Comparison of ENCODE assay signal across 8 mouse cellular contexts in the genomic region with DNA sequence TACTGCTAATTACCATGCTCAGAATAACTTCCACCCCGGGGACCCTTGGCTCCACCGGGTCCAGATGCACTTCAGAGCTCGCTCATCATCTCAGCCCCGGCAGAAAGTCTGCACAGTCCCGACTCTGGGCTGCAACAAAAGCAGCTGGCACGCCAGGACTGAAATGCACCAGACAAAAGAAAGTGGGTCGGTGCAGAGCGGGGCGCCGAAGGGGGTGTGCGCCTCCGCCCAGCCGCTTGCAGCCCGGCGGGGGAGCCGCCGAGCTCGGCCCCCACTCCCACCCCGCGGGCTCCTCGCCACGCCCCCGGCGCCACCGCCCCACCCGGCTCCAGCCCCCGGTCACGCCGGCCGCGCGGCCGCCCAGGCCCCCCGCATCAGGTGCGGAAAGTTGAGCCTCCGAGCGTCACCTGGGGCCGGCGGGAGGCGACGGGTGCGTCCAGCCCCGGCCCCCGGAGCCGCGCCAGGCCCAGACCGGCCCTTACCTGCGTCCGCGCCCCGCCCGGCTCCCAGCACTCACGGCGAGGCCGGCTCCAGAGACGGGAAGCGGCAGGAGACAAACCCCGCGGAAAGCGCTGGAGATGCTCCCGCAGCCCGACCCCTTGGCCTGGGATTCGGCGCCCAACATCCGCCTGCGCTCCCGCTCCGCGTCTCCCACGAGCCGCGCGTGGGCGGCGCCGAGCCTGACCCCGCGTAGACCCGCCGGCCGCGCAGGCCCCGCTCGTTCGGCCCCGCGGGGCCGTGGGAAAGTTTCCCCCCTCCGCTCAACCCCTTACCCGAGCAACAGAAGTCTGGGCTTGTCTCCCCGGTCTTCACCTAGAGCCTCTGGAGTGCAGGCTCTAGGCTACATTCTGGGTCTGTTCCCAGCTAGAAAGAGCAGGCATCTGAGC. TPM values are rescaled to one million over a fixed set of nuclear protein-coding genes. Genes with fewer than 3 reads are reported as not detected.
A peak's percentile ranks its signal among the peaks of the same experiment; 100 is the strongest.
DNase-seq lines count a peak whose midpoint lies in the region; ATAC-seq lines count a peak whose summit lies in the region.

No protein-coding gene starts in this region.

- peaks cover 26% of the 10 kb centered on the region for H3K27me3 ChIP-seq in limb, embryonic 10.5 days (ENCODE audit: low read depth, poor library complexity, severe bottlenecking)

- peak; percentile 43 for ATAC-seq in common myeloid progenitor, adult 5-6 weeks (replicated peaks; ENCODE audit: low read depth, poor library complexity, severe bottlenecking)
- ATAC-seq in megakaryocyte-erythroid progenitor cell, adult 5-6 weeks (replicated peaks; ENCODE audit: low FRiP score, low TSS enrichment, poor library complexity, severe bottlenecking): peak; percentile 38

- H3K9me3 ChIP-seq in limb, embryonic 10.5 days (replicated peaks): no peaks in the 10 kb centered on the region

- H3K4me1 ChIP-seq in limb, embryonic 10.5 days: peaks cover 5% of the 10 kb centered on the region; the same call in 1 of the 2 replicates

- WGBS in limb, embryonic 10.5 days: 2% methylated on average over 89 of the region's 91 CpGs

- peak overlapping the region; percentile 84 for H3K4me3 ChIP-seq in limb, embryonic 10.5 days

- H3K36me3 ChIP-seq in limb, embryonic 10.5 days: no peaks in the 10 kb centered on the region

- peak overlapping the region; percentile 91 for H3K27ac ChIP-seq in limb, embryonic 10.5 days

- DNase-seq in adrenal gland, postnatal 36 days: peak; percentile 55 to 62
- peak; percentile 9 for DNase-seq in gastrocnemius, postnatal 25 days
- DNase-seq in kidney, adult 11 months: peak; percentile 7
- peak; percentile 69 for DNase-seq in limb, embryonic 10.5 days (ENCODE audit: low spot score)
- DNase-seq in right cerebral cortex, postnatal 4 days: peak; percentile 65
- no peak for DNase-seq in MN1 (ENCODE audit: low spot score)

RNA-seq across cellular contexts. Expression of a gene that starts 0.6 kb away (rescaled TPM):
- total RNA-seq in adrenal gland, postnatal 36 days (2021): 10 to 100 TPM; 12.7 to 16.2 TPM
- 7.3 and 8.0 TPM in 2 replicates for total RNA-seq in common myeloid progenitor, adult 5-6 weeks (2017)
- total RNA-seq in gastrocnemius, postnatal 25 days (2021): under 1 TPM; 0.10 to 0.24 TPM
- 3.1 and 3.8 TPM in 2 replicates for polyA plus RNA-seq in limb, embryonic 10.5 days (2016; fragmentation: Nextera tagmentation; extraction: Ambion mirVana)
- 3.1 and 3.8 TPM in 2 replicates for total RNA-seq in megakaryocyte-erythroid progenitor cell, adult 5-6 weeks (2014; fragmentation: Nextera tagmentation)
- total RNA-seq in megakaryocyte-erythroid progenitor cell, adult 5-6 weeks (2017): 1.4 and 4.6 TPM in 2 replicates
